Mouse (Mus musculus) thymus, postnatal 0 days (tissue): ENCODE results near the gene Gm45233. TPM values are rescaled to one million over a fixed set of nuclear protein-coding genes. Genes with fewer than 3 reads are reported as not detected.

Experiments used
- DNase-seq: peaks from one replicate; pipeline ENCODE4 v3.0.0-alpha.2; 2015; ENCODE audit warnings: low spot score
- polyA plus RNA-seq: library from polyadenylated mRNA; unstranded; fragments of >200 nt; fragmentation: Nextera tagmentation; extraction: Ambion mirVana; gene quantifications from 2 replicates; pipeline ENCODE4 v1.2.1, GENCODE M21; 2015

Gm45233 gene
- polyA plus RNA-seq, 1 experiment from 2014 or later, result not detected

GRCm38 (mm10) chr7:43448246-43448645, 4.3 kb downstream of the Gm45233 start:
- no peak for DNase-seq

GRCm38 (mm10) chr7:43449811-43450210, 5.9 kb downstream of the Gm45233 start:
- no peak for DNase-seq

GRCm38 (mm10) chr7:43451726-43452125, 7.8 kb downstream of the Gm45233 start:
- DNase-seq, result no peak

GRCm38 (mm10) chr7:43452609-43453008, 8.7 kb downstream of the Gm45233 start:
- DNase-seq, result peak; percentile 40

- no peak for DNase-seq
Measured at GRCm38 (mm10) chr7:43453599-43454355, 9.8 kb downstream of the Gm45233 start.

GRCm38 (mm10) chr7:43454371-43454770, 10.4 kb downstream of the Gm45233 start:
- no peak for DNase-seq

- DNase-seq, result no peak
Measured at GRCm38 (mm10) chr7:43462851-43463250, 18.9 kb downstream of the Gm45233 start, which contains the start of gene Vsig10l. Vsig10l (plus strand) TSS chr7:43463151.

GRCm38 (mm10) chr7:43463976-43464375, 20.0 kb downstream of the Gm45233 start:
- DNase-seq, result no peak

GRCm38 (mm10) chr7:43464864-43465343, 21.0 kb downstream of the Gm45233 start:
- no peak for DNase-seq

- peak; percentile 86 for DNase-seq
Measured at GRCm38 (mm10) chr7:43465344-43466098, 21.6 kb downstream of the Gm45233 start.

- DNase-seq, result peak; percentile 80
Measured at GRCm38 (mm10) chr7:43466099-43466694, 22.3 kb downstream of the Gm45233 start.

- peak; percentile 49 for DNase-seq
Measured at GRCm38 (mm10) chr7:43470373-43470772, 26.4 kb downstream of the Gm45233 start.

- DNase-seq, result peak; percentile 25
Measured at GRCm38 (mm10) chr7:43475706-43476105, 31.8 kb downstream of the Gm45233 start.

- DNase-seq, result no peak
Measured at GRCm38 (mm10) chr7:43476376-43476775, 32.4 kb downstream of the Gm45233 start.

GRCm38 (mm10) chr7:43481191-43481590, 37.3 kb downstream of the Gm45233 start:
- no peak for DNase-seq

GRCm38 (mm10) chr7:43482090-43482716, 38.3 kb downstream of the Gm45233 start:
- no peak for DNase-seq

- DNase-seq, result no peak
Measured at GRCm38 (mm10) chr7:43483236-43483635, 39.3 kb downstream of the Gm45233 start.

- DNase-seq, result no peak
Measured at GRCm38 (mm10) chr7:43488646-43489045, 44.7 kb downstream of the Gm45233 start.

GRCm38 (mm10) chr7:43489631-43490125, 45.8 kb downstream of the Gm45233 start, which contains the start of gene Iglon5:
Iglon5 (minus strand) TSS chr7:43490075.
- DNase-seq, result no peak

- DNase-seq, result no peak
Measured at GRCm38 (mm10) chr7:43490182-43490584, 46.3 kb downstream of the Gm45233 start.

- DNase-seq, result no peak
Measured at GRCm38 (mm10) chr7:43490861-43491260, 46.9 kb downstream of the Gm45233 start.
